In genomic region chr2:118656688-118657281, GRCm38 (mm10) we compare ENCODE assay signal across 9 mouse cellular contexts. TPM values are rescaled to one million over a fixed set of nuclear protein-coding genes. Genes with fewer than 3 reads are reported as not detected.
DNase-seq lines count a peak whose midpoint lies in the region; ATAC-seq lines count a peak whose summit lies in the region.
"Had no signal": no experiment of that assay in that cellular context is flagged by ENCODE, and none has a peak within 500 bp of the region (broad histone marks: within the 10 kb centered on the region; RNA-seq: fewer than 3 reads in every experiment).

No protein-coding gene starts in this region.

- no peak overlapping the region for H3K4me3 ChIP-seq in heart, embryonic 10.5 days
- H3K4me3 ChIP-seq in neural tube, embryonic 13.5 days, result no peak overlapping the region
- no peak overlapping the region for H3K4me3 ChIP-seq in limb, embryonic 10.5 days
- no peak overlapping the region for H3K4me3 ChIP-seq in stomach, embryonic 15.5 days (replicated peaks)

- H3K4me1 ChIP-seq in heart, embryonic 10.5 days, result peaks cover 42% of the 10 kb centered on the region
- H3K4me1 ChIP-seq in neural tube, embryonic 13.5 days (replicated peaks), result peaks cover 26% of the 10 kb centered on the region
- H3K4me1 ChIP-seq in limb, embryonic 10.5 days, result peaks cover 41% of the 10 kb centered on the region
- peaks cover 30% of the 10 kb centered on the region for H3K4me1 ChIP-seq in stomach, embryonic 15.5 days

- peaks cover 5% of the 10 kb centered on the region for H3K27me3 ChIP-seq in heart, embryonic 10.5 days (ENCODE audit: insufficient read depth, poor library complexity, severe bottlenecking)
- peaks cover 2% of the 10 kb centered on the region; the same call in 1 of the 2 replicates for H3K27me3 ChIP-seq in neural tube, embryonic 13.5 days
- H3K27me3 ChIP-seq in limb, embryonic 10.5 days (ENCODE audit: low read depth, poor library complexity, severe bottlenecking), result peaks cover 7% of the 10 kb centered on the region
- no peaks in the 10 kb centered on the region for H3K27me3 ChIP-seq in stomach, embryonic 15.5 days (replicated peaks)

- ATAC-seq in neural tube, embryonic 13.5 days (ENCODE audit: low read depth), result peak; percentile 32; the same call in 1 of the 2 replicates
- ATAC-seq in stomach, embryonic 15.5 days (ENCODE audit: insufficient read depth, low FRiP score, low read depth), result peak; percentile 5; the same call in 1 of the 2 replicates

- peak overlapping the region; percentile 25 for H3K27ac ChIP-seq in heart, embryonic 10.5 days
- H3K27ac ChIP-seq in neural tube, embryonic 13.5 days (replicated peaks), result peak overlapping the region; percentile 42; the same call in 1 of the 2 replicates
- H3K27ac ChIP-seq in limb, embryonic 10.5 days, result peak overlapping the region; percentile 68
- H3K27ac ChIP-seq in stomach, embryonic 15.5 days, result peak overlapping the region; percentile 77

- no peaks in the 10 kb centered on the region for H3K36me3 ChIP-seq in heart, embryonic 10.5 days
- no peaks in the 10 kb centered on the region for H3K36me3 ChIP-seq in neural tube, embryonic 13.5 days
- H3K36me3 ChIP-seq in limb, embryonic 10.5 days, result no peaks in the 10 kb centered on the region
- H3K36me3 ChIP-seq in stomach, embryonic 15.5 days, result no peaks in the 10 kb centered on the region

- WGBS in heart, embryonic 10.5 days, result 33% methylated on average over 3 of the region's 3 CpGs
- WGBS in neural tube, embryonic 13.5 days, result 29% methylated on average over 3 of the region's 3 CpGs
- WGBS in limb, embryonic 10.5 days, result 52% methylated on average over 3 of the region's 3 CpGs
- 19% methylated on average over 3 of the region's 3 CpGs for WGBS in stomach, embryonic 15.5 days

- no peak overlapping the region for H3K4me2 ChIP-seq in neural tube, embryonic 13.5 days
- no peak overlapping the region for H3K4me2 ChIP-seq in stomach, embryonic 15.5 days

- H3K9ac ChIP-seq in neural tube, embryonic 13.5 days, result no peak overlapping the region
- H3K9ac ChIP-seq in stomach, embryonic 15.5 days, result no peak overlapping the region

- no peak for DNase-seq in heart, embryonic 10.5 days (ENCODE audit: low spot score)
- no peak for DNase-seq in heart, postnatal 10 days
- no peak for DNase-seq in neural tube, embryonic 10.5 days (ENCODE audit: extremely low spot score, low spot score)
- DNase-seq in limb, embryonic 10.5 days (ENCODE audit: low spot score), result no peak
- no peak for DNase-seq in layer of hippocampus, adult 8-10 months (ENCODE audit: low spot score in 2 of 2)
- DNase-seq in ovary, postnatal 10 days (ENCODE audit: low spot score), result no peak

- no peaks in the 10 kb centered on the region for H3K9me3 ChIP-seq in heart, embryonic 10.5 days
- H3K9me3 ChIP-seq in neural tube, embryonic 13.5 days, result no peaks in the 10 kb centered on the region
- H3K9me3 ChIP-seq in limb, embryonic 10.5 days (replicated peaks), result no peaks in the 10 kb centered on the region
- no peaks in the 10 kb centered on the region for H3K9me3 ChIP-seq in stomach, embryonic 15.5 days

- intact Hi-C loops in heart, postnatal 10 days (cut with DNase I), result no loop called here

RNA-seq across cellular contexts. Expression of gene Pak6, which starts 6.3 kb away (rescaled TPM):
- 1.7 and 4.1 TPM in 2 replicates for polyA plus RNA-seq in heart, embryonic 10.5 days (2016; fragmentation: Nextera tagmentation; extraction: Ambion mirVana)
- 10 to 100 TPM; 13.5 to 15.3 TPM for total RNA-seq in heart, postnatal 10 days (2021)
- 12.1 and 15.8 TPM in 2 replicates for polyA plus RNA-seq in neural tube, embryonic 13.5 days (2015; fragmentation: Nextera tagmentation; extraction: Ambion mirVana)
- 0.65 and 0.75 TPM in 2 replicates for polyA plus RNA-seq in limb, embryonic 10.5 days (2016; fragmentation: Nextera tagmentation; extraction: Ambion mirVana)
- polyA plus RNA-seq in stomach, embryonic 15.5 days (2015; fragmentation: Nextera tagmentation; extraction: Ambion mirVana), result 3.6 and 4.8 TPM in 2 replicates
- total RNA-seq in layer of hippocampus, adult 8-10 months (2022), result 10 to 100 TPM; 50.7 to 58.1 (median 54.1) TPM

RNA-seq across cellular contexts. Expression of gene Ankrd63, which starts 47.0 kb away (rescaled TPM):
- polyA plus RNA-seq in heart, embryonic 10.5 days (2016; fragmentation: Nextera tagmentation; extraction: Ambion mirVana), result 0.16 and 0.63 TPM in 2 replicates
- 1 to 10 TPM in 1 of 2 experiments, under 1 TPM in 1; 0.64 to 1.7 TPM for total RNA-seq in heart, postnatal 10 days (2021)
- not detected in 2 replicates for polyA plus RNA-seq in neural tube, embryonic 13.5 days (2015; fragmentation: Nextera tagmentation; extraction: Ambion mirVana)
- polyA plus RNA-seq in limb, embryonic 10.5 days (2016; fragmentation: Nextera tagmentation; extraction: Ambion mirVana), result not detected in 2 replicates
- polyA plus RNA-seq in stomach, embryonic 15.5 days (2015; fragmentation: Nextera tagmentation; extraction: Ambion mirVana), result 0.04 and 0.08 TPM in 2 replicates
- 10 to 100 TPM; 11.8 to 16.0 (median 12.9) TPM for total RNA-seq in layer of hippocampus, adult 8-10 months (2022)
- polyA plus RNA-seq: embryonic facial prominence, embryonic 11.5 days had no signal

RNA-seq across cellular contexts. Expression of gene Bub1b, which starts 58.8 kb away (rescaled TPM):
- polyA plus RNA-seq in heart, embryonic 10.5 days (2016; fragmentation: Nextera tagmentation; extraction: Ambion mirVana), result 101 and 104 TPM in 2 replicates
- total RNA-seq in heart, postnatal 10 days (2021), result 10 to 100 TPM; 15.4 to 15.9 TPM
- polyA plus RNA-seq in neural tube, embryonic 13.5 days (2015; fragmentation: Nextera tagmentation; extraction: Ambion mirVana), result 14.9 and 16.7 TPM in 2 replicates
- polyA plus RNA-seq in limb, embryonic 10.5 days (2016; fragmentation: Nextera tagmentation; extraction: Ambion mirVana), result 148 and 168 TPM in 2 replicates
- polyA plus RNA-seq in stomach, embryonic 15.5 days (2015; fragmentation: Nextera tagmentation; extraction: Ambion mirVana), result 66.9 and 72.0 TPM in 2 replicates
- 1 to 10 TPM; 2.1 to 3.3 (median 2.3) TPM for total RNA-seq in layer of hippocampus, adult 8-10 months (2022)

Comparison
In these comparisons a context has a peak if more than half of its experiments do, and no peak if none do; other contexts are left out.
1. H3K27ac ChIP-seq: peak in every context shown above with its lines; median percentile 77 in stomach, embryonic 15.5 days; 68 in limb, embryonic 10.5 days; 42 in neural tube, embryonic 13.5 days; 25 in heart, embryonic 10.5 days.